Mouse (Mus musculus) heart, postnatal 0 days (tissue): ENCODE data around the gene Gfi1b.

ENCODE experiments used
- CTCF ChIP-seq: IDR thresholded peaks from 2 replicates; pipeline ENCODE4 v1.5.1; 2016; ENCODE audit warnings: antibody characterized with exemption, control low read depth, low read depth
- EP300 ChIP-seq: IDR thresholded peaks from 2 replicates; pipeline ENCODE4 v1.6.1; 2016; ENCODE audit warnings: antibody characterized with exemption, low read depth

- TF ChIP-seq CTCF, result no peak
- TF ChIP-seq EP300, result no peak
These were observed 10.4 kb downstream of the Gfi1b start for GRCm38 (mm10) chr2:28611407-28611787.
